Mouse (Mus musculus): ENCODE measurements around the gene Erc2.

The Erc2 gene

GRCm38 (mm10) chr14:28439171-28439570 lies 816.9 kb downstream of the Erc2 start:
- DNase-seq (ENCODE audit: low read depth, low spot score): no peak

GRCm38 (mm10) chr14:28441240-28441967 lies 819.2 kb downstream of the Erc2 start:
- no peak for DNase-seq (ENCODE audit: low read depth, low spot score)

GRCm38 (mm10) chr14:28443254-28443944 lies 821.2 kb downstream of the Erc2 start:
- no peak for DNase-seq (ENCODE audit: low read depth, low spot score)

DNA sequence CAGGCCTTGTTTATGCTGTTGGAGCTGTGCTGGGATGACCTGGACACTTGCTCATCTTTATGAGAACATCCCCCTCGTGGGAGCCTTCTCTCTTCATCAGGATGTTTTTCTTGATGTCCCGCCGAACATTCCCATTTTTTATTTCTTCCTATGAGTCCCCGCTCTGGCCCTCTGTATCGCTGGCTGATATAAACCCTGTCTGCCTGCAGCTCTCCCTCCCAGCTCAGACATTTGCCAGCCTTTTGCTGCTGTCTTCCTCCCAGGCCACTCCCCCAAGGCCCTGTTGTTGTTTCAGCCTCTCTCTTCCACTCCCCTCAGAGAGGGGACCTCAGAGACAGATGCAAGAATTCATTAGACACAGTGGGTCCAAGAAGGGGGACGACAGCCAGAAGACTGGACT lies 823.5 kb downstream of the Erc2 start:
- DNase-seq (ENCODE audit: low read depth, low spot score): no peak

DNA sequence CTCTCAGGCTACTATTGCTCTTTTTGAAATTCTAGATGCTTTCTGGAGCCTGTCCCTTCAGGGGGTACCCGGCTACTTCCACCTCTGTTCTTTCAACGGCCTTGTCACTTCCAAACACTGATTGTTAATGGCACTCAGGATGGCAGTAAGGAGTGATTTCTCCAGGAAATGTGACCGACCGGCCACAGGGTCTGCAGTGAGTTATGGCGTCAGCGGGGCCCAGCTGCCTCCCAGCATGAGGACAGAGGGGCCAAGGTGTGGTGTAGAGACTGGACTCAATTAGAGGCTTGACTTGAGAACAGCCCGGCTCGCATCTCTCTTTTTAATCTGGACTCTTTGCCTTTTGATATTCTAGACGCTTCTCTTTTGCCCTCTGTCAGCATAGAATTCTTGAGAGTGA lies 829.5 kb downstream of the Erc2 start:
- no peak for DNase-seq (ENCODE audit: low read depth, low spot score)

- DNase-seq (ENCODE audit: low read depth, low spot score): no peak
Observed at GRCm38 (mm10) chr14:28456372-28457076, 834.3 kb downstream of the Erc2 start.

GRCm38 (mm10) chr14:28457428-28457827 lies 835.2 kb downstream of the Erc2 start:
- DNase-seq (ENCODE audit: low read depth, low spot score): no peak

- DNase-seq (ENCODE audit: low read depth, low spot score): no peak
Observed at GRCm38 (mm10) chr14:28467956-28468355, 845.7 kb downstream of the Erc2 start.

DNA sequence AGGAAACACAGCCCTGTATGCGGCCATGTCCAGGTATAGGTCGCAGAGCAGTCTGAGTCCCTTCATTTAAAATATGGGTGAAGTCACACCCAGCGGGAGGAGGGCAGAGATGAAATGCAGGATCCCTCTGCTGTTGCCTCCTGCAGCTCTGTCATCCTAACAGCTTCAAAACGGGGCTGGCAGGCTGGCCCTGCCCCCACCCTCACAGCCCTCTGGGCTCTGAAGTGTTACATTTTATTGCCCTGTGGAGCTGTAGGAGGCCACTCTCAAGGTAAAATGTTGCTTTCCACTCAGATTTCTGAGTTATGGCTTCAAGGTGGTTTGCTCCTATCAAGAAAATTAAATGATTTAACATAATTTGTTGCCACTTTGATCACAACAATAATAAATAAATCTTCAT lies 847.5 kb downstream of the Erc2 start:
- no peak for DNase-seq (ENCODE audit: low read depth, low spot score)

- DNase-seq (ENCODE audit: low read depth, low spot score): no peak
Observed at GRCm38 (mm10) chr14:28470212-28470611, 848.0 kb downstream of the Erc2 start.

DNA sequence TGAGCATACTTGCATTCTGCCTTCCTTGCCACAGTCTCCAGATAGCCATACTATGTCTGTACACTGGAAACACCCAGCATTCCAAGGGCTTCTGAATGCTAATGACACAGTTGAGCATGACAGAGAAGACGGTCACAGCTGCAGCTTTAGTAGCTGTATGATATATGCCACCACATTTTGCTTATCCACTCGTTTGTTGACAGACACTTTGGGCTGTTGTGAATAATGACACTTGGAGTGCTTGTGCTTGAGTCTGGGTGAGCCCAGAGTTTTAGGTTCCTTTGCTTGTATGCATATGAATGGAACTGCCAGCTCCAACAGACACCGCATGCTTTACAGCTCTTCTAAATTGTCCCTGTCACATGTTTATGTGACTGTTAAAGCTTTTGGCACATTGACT lies 852.8 kb downstream of the Erc2 start:
- DNase-seq (ENCODE audit: low read depth, low spot score): no peak

DNA sequence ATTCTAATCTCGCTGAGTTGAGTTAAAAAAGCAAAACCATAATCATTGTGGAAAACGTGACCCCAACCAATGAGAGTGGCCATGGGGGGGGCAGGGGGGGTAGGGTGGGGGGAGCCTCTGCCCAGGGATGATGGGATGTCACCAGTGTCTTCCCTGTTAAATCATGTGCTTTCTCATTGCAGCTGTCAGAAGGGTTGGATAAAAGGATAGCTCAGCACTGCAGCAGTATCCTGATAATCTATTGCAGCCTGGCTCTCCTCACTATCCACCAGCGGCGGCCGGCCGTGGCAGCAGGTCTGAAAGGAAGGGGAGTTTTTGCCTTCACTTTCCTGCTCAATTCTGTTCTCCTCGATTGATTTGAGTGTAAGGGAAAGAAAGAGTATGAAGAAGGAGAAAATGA lies 853.2 kb downstream of the Erc2 start:
- DNase-seq (ENCODE audit: low read depth, low spot score): no peak

- no peak for DNase-seq (ENCODE audit: low read depth, low spot score)
Observed at GRCm38 (mm10) chr14:28476746-28477145, 854.5 kb downstream of the Erc2 start.

DNA sequence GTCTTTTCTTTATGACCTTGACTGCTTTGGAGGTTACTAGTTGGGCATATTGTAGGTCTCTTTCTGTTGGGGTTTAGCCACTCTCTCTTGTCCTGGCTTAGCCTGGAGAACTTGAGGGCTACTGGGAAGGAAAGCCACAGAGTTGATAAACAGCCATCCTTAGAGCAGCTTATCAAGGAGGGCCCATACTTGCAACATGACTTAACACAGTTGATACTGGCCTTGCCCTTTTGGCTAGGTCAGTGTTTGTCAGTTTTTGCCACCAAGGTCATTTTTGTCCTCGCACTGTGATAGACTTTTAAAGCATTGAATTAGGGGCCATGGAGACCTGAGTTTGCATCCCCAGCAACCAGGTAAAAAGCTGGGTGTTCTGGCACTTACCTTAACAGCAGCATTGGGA lies 858.6 kb downstream of the Erc2 start:
- DNase-seq (ENCODE audit: low read depth, low spot score): no peak

DNA sequence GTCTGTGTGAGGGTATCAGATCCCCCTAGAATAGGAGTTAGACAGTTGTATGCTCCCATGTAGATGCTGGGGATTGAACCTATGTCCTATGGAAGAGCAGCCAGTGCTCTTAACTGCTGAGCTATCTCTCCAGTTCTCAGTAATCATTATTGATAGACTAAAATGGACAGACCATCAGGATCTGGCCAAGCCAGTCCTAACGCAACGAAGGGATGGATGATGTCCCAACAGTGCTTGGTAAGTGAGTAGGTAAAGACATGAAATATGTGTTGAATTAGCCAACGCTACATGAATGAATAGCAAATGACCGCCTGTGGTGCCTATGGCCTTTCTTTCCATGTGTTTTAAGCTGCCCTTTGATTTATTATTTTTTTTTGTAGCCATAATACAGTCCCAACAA lies 871.6 kb downstream of the Erc2 start:
- DNase-seq (ENCODE audit: low read depth, low spot score): no peak

DNA sequence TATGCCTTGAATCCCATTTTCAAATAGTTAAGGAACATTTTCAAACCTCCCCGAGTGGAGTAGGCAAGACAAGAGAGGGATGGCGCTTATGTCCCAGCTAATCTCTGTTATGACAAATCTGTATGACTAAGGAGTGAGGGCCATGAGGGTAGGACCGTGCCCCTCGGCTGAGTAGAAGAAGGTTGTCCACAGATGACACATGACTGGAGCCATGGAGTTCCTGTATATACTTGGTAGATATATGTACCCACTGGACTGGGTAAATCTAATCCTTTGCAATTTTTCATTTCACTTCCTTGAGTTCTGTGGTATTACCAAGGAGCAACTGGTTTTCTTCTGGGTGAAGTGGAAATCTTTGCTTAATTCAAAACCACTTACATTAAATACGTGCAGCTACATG lies 872.0 kb downstream of the Erc2 start:
- DNase-seq (ENCODE audit: low read depth, low spot score): no peak

- no peak for DNase-seq (ENCODE audit: low read depth, low spot score)
Observed at GRCm38 (mm10) chr14:28501216-28501878, 879.1 kb downstream of the Erc2 start.

GRCm38 (mm10) chr14:28503276-28503675 lies 881.0 kb downstream of the Erc2 start:
- no peak for DNase-seq (ENCODE audit: low read depth, low spot score)

- DNase-seq (ENCODE audit: low read depth, low spot score): peak; percentile 60
Observed at GRCm38 (mm10) chr14:28504101-28505050, 882.1 kb downstream of the Erc2 start, which contains the start of gene Wnt5a. Gene Wnt5a (plus strand): TSS chr14:28504750.

DNA sequence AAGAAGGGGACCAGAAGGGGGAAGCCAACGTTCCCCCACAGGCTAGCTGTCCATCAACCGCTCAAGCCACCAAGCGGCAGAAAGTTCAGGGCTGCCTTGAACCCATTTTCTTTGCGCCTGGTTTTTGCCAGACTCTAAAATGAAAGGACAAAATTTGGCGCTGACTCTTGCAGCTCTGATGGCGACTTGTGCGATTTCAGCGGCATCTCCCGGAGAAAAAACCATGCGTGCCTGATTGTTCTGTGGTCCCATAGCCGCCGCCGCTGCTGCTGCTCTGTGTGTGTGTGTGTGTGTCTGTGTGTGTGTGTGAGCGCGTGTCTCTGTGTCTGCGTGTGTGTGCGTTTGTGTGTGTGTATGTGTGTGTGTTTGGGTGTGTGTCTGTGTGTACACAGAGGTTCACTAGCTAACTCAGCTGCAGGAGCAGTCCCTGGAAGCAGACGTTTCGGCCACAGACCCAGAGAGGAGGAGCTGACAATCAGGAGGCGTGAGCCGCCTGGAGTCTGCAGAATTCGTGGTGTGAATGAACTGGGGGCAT lies 882.9 kb downstream of the Erc2 start:
- peak; percentile 45 for DNase-seq (ENCODE audit: low read depth, low spot score)
